Mouse (Mus musculus): ENCODE measurements at regions not wholly inside any gene's neighbourhood (a gene's known extent, or its start where the extent isn't known, plus 50 kb on each side); places are given as distances from the start of the nearest gene placed in this dataset.
A peak's percentile ranks its signal among the peaks of the same experiment; 100 is the strongest.

- TF ChIP-seq CTCF (IDR thresholded peaks at IDR 0.05; ENCODE audit: low read depth) = no peak
Measured at GRCm38 (mm10) chr3:63638572-63638971, 154.9 kb upstream of the Gm34302 start.

GRCm38 (mm10) chr3:63637913-63638312, 154.2 kb upstream of the Gm34302 start:
- H3K4me3 ChIP-seq (replicated peaks; ENCODE audit: low read depth, low read length) = no peak overlapping the region
- ATAC-seq (replicated peaks; ENCODE audit: low FRiP score, low read depth) = no peak
- DNase-seq (ENCODE audit: low spot score) = no peak
- no peaks in the 10 kb centered on the region for H3K4me1 ChIP-seq (replicated peaks; ENCODE audit: insufficient read depth, low read length)
- no peaks in the 10 kb centered on the region for H3K27me3 ChIP-seq (ENCODE audit: insufficient read depth, low read length)
- WGBS = 80% methylated on average over 5 of the region's 5 CpGs
- no peak overlapping the region for H3K4me2 ChIP-seq (ENCODE audit: low read length)
- no peaks in the 10 kb centered on the region for H3K36me3 ChIP-seq (ENCODE audit: insufficient read depth, low read length)
- no peak for TF ChIP-seq CTCF (IDR thresholded peaks at IDR 0.05; ENCODE audit: low read depth)
- no peak overlapping the region for H3K9ac ChIP-seq (ENCODE audit: low read depth, low read length)
- no peaks in the 10 kb centered on the region for H3K9me3 ChIP-seq (replicated peaks; ENCODE audit: low read length)
- H3K27ac ChIP-seq = no peak overlapping the region

More at GRCm38 (mm10) chr3:63638572-63638971, 154.9 kb upstream of the Gm34302 start:
- no peak for ATAC-seq (replicated peaks; ENCODE audit: low FRiP score, low read depth)
- Histone ChIP-seq H3K27me3 (ENCODE audit: insufficient read depth, low read length) (no peaks in the 10 kb centered on the region), H3K4me2 (ENCODE audit: low read length) (no peak overlapping the region), H3K4me3 (replicated peaks; ENCODE audit: low read depth, low read length) (no peak overlapping the region), H3K9me3 (replicated peaks; ENCODE audit: low read length) (no peaks in the 10 kb centered on the region), H3K36me3 (ENCODE audit: insufficient read depth, low read length) (no peaks in the 10 kb centered on the region), H3K9ac (ENCODE audit: low read depth, low read length) (no peak overlapping the region), H3K4me1 (replicated peaks; ENCODE audit: insufficient read depth, low read length) (no peaks in the 10 kb centered on the region), H3K27ac (no peak overlapping the region)
- DNase-seq (ENCODE audit: low spot score) = no peak
- 41% methylated on average over 2 of the region's 2 CpGs for WGBS

- H3K9ac ChIP-seq (ENCODE audit: low read depth, low read length) = no peak overlapping the region
- DNase-seq (ENCODE audit: low spot score) (no peak), ATAC-seq (replicated peaks; ENCODE audit: low FRiP score, low read depth) (no peak)
- no peak overlapping the region for H3K4me2 ChIP-seq (ENCODE audit: low read length)
- 81% methylated on average over 5 of the region's 5 CpGs for WGBS
- no peaks in the 10 kb centered on the region for H3K4me1 ChIP-seq (replicated peaks; ENCODE audit: insufficient read depth, low read length)
- H3K36me3 ChIP-seq (ENCODE audit: insufficient read depth, low read length) = no peaks in the 10 kb centered on the region
- no peak overlapping the region for H3K4me3 ChIP-seq (replicated peaks; ENCODE audit: low read depth, low read length)
- no peak for TF ChIP-seq CTCF (IDR thresholded peaks at IDR 0.05; ENCODE audit: low read depth)
- no peaks in the 10 kb centered on the region for H3K9me3 ChIP-seq (replicated peaks; ENCODE audit: low read length)
- H3K27ac ChIP-seq = no peak overlapping the region
- H3K27me3 ChIP-seq (ENCODE audit: insufficient read depth, low read length) = no peaks in the 10 kb centered on the region
Measured at GRCm38 (mm10) chr3:63627724-63628123, 144.0 kb upstream of the Gm34302 start.

GRCm38 (mm10) chr3:63616127-63616526, 132.4 kb upstream of the Gm34302 start:
- no peak overlapping the region for H3K9ac ChIP-seq (ENCODE audit: low read depth, low read length)
- ATAC-seq (replicated peaks; ENCODE audit: low FRiP score, low read depth) (no peak), DNase-seq (ENCODE audit: low spot score) (no peak)
- no peak overlapping the region for H3K27ac ChIP-seq
- no peaks in the 10 kb centered on the region for H3K27me3 ChIP-seq (ENCODE audit: insufficient read depth, low read length)
- H3K4me2 ChIP-seq (ENCODE audit: low read length) = no peak overlapping the region
- 35% methylated on average over 5 of the region's 5 CpGs for WGBS
- H3K36me3 ChIP-seq (ENCODE audit: insufficient read depth, low read length) = no peaks in the 10 kb centered on the region
- H3K9me3 ChIP-seq (replicated peaks; ENCODE audit: low read length) = no peaks in the 10 kb centered on the region
- H3K4me1 ChIP-seq (replicated peaks; ENCODE audit: insufficient read depth, low read length) = no peaks in the 10 kb centered on the region
- no peak for TF ChIP-seq CTCF (IDR thresholded peaks at IDR 0.05; ENCODE audit: low read depth)
- no peak overlapping the region for H3K4me3 ChIP-seq (replicated peaks; ENCODE audit: low read depth, low read length)

- Histone ChIP-seq H3K4me1 (replicated peaks; ENCODE audit: insufficient read depth, low read length) (no peaks in the 10 kb centered on the region; the same call in 1 of the 2 replicates), H3K36me3 (ENCODE audit: insufficient read depth, low read length) (no peaks in the 10 kb centered on the region), H3K27me3 (ENCODE audit: insufficient read depth, low read length) (no peaks in the 10 kb centered on the region), H3K4me2 (ENCODE audit: low read length) (no peak overlapping the region), H3K9me3 (replicated peaks; ENCODE audit: low read length) (no peaks in the 10 kb centered on the region), H3K9ac (ENCODE audit: low read depth, low read length) (no peak overlapping the region), H3K27ac (no peak overlapping the region), H3K4me3 (replicated peaks; ENCODE audit: low read depth, low read length) (no peak overlapping the region)
- DNase-seq (ENCODE audit: low spot score) = no peak
- WGBS = 41% methylated on average over 1 of the region's 1 CpGs
- no peak for ATAC-seq (replicated peaks; ENCODE audit: low FRiP score, low read depth)
- no peak for TF ChIP-seq CTCF (IDR thresholded peaks at IDR 0.05; ENCODE audit: low read depth)
Measured at GRCm38 (mm10) chr3:63613652-63614051, 130.0 kb upstream of the Gm34302 start.

- H3K27ac ChIP-seq = no peak overlapping the region
- no peaks in the 10 kb centered on the region for H3K27me3 ChIP-seq (ENCODE audit: insufficient read depth, low read length)
- no peak overlapping the region for H3K9ac ChIP-seq (ENCODE audit: low read depth, low read length)
- WGBS = 23% methylated on average over 3 of the region's 3 CpGs
- no peak overlapping the region for H3K4me3 ChIP-seq (replicated peaks; ENCODE audit: low read depth, low read length)
- DNase-seq (ENCODE audit: low spot score) (peak; percentile 72), ATAC-seq (replicated peaks; ENCODE audit: low FRiP score, low read depth) (0 out of 2 replicates have a peak, but pooled peaks have one; percentile 27)
- H3K4me1 ChIP-seq (replicated peaks; ENCODE audit: insufficient read depth, low read length) = no peaks in the 10 kb centered on the region; the same call in 1 of the 2 replicates
- H3K36me3 ChIP-seq (ENCODE audit: insufficient read depth, low read length) = no peaks in the 10 kb centered on the region
- H3K4me2 ChIP-seq (ENCODE audit: low read length) = no peak overlapping the region
- TF ChIP-seq CTCF (IDR thresholded peaks at IDR 0.05; ENCODE audit: low read depth) = no peak
- no peaks in the 10 kb centered on the region for H3K9me3 ChIP-seq (replicated peaks; ENCODE audit: low read length)
Measured at GRCm38 (mm10) chr3:63612767-63613363, 129.2 kb upstream of the Gm34302 start.
